Mouse (Mus musculus) right cerebral cortex, postnatal 25 days (tissue): ENCODE measurements around the gene Lhx6.
"Not testable (repeated sequence)": the region's sequence is repeated elsewhere in the genome, so short reads cannot be mapped to it uniquely, and the experiment has no call there.

Source experiments
- DNase-seq: peaks from one replicate; pipeline ENCODE4 v3.0.0; 2022

Lhx6 gene

DNA sequence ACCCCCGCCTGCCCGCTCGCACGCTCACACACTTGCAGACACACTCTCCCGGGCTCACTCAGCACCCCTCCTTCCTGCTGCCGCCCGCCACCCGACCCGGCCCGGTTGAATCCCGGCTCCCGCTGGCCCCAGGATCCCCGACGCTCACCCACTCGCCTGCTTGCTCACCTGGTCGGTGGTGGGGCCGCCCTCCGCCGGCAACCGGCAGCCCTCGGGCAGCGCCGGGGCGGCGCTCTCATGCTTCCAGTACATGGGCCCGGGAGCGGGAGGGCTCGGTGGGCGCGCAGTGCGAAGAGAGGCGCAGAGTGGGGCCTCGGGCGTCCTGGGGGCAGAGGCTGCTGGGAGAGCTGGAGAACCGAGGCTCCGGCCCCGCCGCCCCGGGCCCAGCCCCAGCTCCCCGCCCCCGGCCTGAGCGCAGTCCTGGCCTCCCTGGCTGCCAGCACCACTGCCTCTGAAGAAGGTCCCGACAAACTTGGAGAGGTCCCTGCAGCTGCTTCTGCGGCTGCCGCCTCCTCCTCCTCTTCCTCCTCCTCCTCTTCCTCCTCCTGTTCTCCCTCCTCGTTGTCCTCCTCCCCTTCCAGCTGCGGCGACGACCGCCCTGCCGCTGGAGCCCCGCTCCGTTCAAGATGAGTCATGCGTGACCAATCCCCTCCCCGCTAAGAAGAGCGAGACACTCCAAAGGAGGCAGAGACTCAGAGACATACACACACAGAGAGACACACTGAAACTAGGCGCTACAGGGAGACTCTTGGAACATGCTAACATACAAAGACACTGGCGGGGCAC is at the start of gene Lhx6:
Lhx6 (minus strand) TSS at position 453 of the 786 bp plus-strand sequence.
- no peak for DNase-seq

DNA sequence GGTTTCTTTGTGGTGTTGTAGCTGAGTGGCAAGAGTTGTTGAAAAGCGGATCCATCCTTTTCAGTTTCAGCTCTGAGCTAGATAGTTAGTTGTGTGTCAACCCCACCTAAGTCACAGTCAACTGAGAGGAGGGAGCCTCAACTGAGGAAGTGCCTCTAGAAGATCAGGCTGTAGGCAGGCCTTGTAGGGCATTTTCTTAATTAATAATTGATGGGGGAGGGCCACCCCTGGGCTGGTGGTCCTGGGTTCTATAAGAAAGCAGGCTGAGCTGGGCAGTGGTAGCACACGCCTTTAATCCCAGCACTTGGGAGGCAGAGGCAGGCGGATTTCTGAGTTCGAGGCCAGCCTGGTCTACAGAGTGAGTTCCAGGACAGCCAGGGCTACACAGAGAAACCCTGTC is 47.2 kb upstream of the Lhx6 start:
- DNase-seq = not testable (repeated sequence)

DNA sequence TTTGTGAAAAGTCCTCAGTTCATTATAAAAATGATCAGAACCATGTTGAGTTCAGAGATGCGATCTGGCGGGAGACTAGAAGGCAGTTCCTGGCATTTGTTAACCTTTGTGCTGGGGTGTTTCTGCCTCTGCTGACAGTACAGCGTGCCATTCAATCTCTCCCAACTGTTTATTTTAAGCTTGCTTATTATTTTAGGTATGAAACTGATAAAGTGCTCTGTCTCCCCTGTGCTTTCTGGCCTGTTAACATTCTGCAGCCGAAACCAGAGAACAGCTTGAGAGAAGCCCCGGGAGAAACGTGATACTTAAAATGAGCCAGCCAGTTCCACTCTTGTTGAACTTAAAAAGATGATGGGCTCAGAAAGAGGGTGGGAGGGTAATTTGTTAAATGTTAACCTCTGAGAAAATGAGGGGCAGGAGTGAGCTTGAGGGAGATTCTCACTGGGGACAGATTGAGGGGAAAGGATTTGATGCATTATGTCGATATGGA is 43.7 kb upstream of the Lhx6 start:
- DNase-seq = no peak

- DNase-seq = no peak
Measured at GRCm38 (mm10) chr2:36139096-36139495, 33.9 kb upstream of the Lhx6 start.

DNA sequence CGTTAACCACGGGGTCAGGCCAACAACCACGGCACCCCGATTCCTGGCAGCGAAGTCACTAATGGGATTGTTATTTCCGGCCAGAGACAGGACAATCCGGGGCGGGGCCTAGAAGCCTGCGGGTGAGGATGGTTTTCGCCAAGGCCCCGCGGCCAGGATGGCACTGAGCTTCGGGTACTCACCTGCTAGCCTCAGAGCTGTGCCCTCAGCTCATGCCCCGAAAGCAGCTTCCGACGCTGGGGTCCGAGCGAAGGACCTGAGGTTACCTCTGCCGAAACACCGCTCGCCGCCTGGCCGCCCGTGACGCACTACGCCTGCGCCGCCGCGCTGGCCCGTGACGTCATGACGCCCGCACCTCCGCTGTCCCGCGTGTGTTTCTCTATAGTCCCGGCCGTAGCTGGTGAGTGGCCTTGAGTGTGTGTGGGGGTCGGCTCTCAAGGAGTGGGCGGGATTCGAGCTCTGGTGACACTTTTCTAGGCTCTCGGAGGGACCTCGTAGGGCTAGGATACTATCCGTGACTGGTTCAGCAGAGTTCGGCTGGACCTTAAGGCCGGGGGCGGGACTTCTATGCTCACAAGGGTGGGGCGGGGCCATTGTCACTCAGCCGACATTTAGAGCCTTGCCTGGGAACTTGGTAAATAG is 31.2 kb upstream of the Lhx6 start, which contains the start of the genes Mrrf and Rbm18:
Mrrf (plus strand) TSS at position 90 of the 642 bp plus-strand sequence.
Rbm18 (minus strand) TSS at position 474 of the 642 bp plus-strand sequence.
- peak; percentile 95 for DNase-seq

GRCm38 (mm10) chr2:36135887-36136286 is 30.7 kb upstream of the Lhx6 start:
- DNase-seq = no peak

- no peak for DNase-seq
Measured at GRCm38 (mm10) chr2:36129051-36129450, 23.8 kb upstream of the Lhx6 start.

DNA sequence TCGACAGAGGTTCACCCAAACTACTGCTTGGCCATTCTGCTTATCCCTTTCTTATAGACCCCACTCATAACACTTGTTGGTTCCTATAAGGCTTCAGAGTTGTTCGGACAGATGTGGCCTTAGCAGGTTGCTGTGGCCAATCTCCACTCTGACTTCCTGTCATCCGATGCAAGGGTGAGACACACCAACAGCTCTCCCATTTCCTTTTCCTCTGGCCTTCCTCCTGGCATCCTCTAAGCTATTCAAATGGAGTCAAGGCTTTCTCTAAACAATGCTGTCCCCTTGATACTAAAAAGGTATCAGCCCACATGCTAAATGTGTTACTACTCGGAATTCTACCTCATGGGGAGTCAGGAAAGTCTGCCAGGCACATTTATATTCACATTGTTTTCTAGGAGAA is 22.8 kb upstream of the Lhx6 start:
- DNase-seq = no peak

GRCm38 (mm10) chr2:36126795-36127429 is 21.7 kb upstream of the Lhx6 start:
- DNase-seq = no peak

- DNase-seq = no peak
Measured at GRCm38 (mm10) chr2:36112632-36113031, 7.4 kb upstream of the Lhx6 start.

DNA sequence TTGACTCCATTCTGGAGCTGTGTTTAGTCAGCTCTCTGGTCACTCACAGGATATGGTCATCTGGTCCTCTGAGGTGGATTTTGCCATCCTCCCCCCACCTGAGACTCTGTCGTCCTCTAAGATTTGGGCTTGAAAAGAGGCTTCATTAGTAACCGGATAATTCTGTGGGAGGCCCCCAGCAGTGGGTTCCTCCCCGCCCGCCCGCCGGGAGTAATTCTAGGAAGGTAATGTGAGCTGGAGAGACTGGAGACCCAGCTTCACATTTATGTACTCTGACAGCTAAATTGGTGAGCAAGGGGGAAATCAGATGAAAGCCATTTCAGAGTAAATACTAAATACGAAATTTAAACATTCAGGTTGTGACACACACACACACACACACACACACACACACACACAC is 3.4 kb upstream of the Lhx6 start:
- no peak for DNase-seq

GRCm38 (mm10) chr2:36104436-36104955 is 712 bp downstream of the Lhx6 start:
- DNase-seq = no peak

- DNase-seq = no peak
Measured at GRCm38 (mm10) chr2:36103555-36104367, 1.4 kb downstream of the Lhx6 start.

GRCm38 (mm10) chr2:36103069-36103554 is 2.1 kb downstream of the Lhx6 start:
- no peak for DNase-seq

- no peak for DNase-seq
Measured at GRCm38 (mm10) chr2:36102559-36102946, 2.7 kb downstream of the Lhx6 start.

- DNase-seq = no peak
Measured at GRCm38 (mm10) chr2:36101866-36102558, 3.2 kb downstream of the Lhx6 start.

- no peak for DNase-seq
Measured at GRCm38 (mm10) chr2:36099739-36100138, 5.5 kb downstream of the Lhx6 start.

- DNase-seq = no peak
Measured at GRCm38 (mm10) chr2:36098021-36098420, 7.2 kb downstream of the Lhx6 start.

- DNase-seq = no peak
Measured at GRCm38 (mm10) chr2:36097129-36097815, 7.9 kb downstream of the Lhx6 start.

GRCm38 (mm10) chr2:36093914-36094475 is 11.2 kb downstream of the Lhx6 start:
- DNase-seq = peak; percentile 38

- DNase-seq = no peak
Measured at GRCm38 (mm10) chr2:36093301-36093700, 11.9 kb downstream of the Lhx6 start.
